Mouse (Mus musculus) layer of hippocampus, postnatal 10 days (tissue): ENCODE measurements around the gene Med22. TPM values are rescaled to one million over a fixed set of nuclear protein-coding genes. Genes with fewer than 3 reads are reported as not detected.
A peak's percentile ranks its signal among the peaks of the same experiment; 100 is the strongest.
"Not testable (repeated sequence)": the region's sequence is repeated elsewhere in the genome, so short reads cannot be mapped to it uniquely, and the experiment has no call there.

Experiments used
- DNase-seq, 2 experiments: peaks; one replicate each; pipeline ENCODE4 v3.0.0; 2021; ENCODE audit warnings: low spot score in 2 of 2
- total RNA-seq, 2 experiments: library from RNA; stranded (reverse); gene quantifications; 2 replicates each; pipeline ENCODE4 v1.2.3; 2021

The Med22 gene
- total RNA-seq, 2 experiments from 2014 or later = 44.5 to 45.9 TPM

DNA sequence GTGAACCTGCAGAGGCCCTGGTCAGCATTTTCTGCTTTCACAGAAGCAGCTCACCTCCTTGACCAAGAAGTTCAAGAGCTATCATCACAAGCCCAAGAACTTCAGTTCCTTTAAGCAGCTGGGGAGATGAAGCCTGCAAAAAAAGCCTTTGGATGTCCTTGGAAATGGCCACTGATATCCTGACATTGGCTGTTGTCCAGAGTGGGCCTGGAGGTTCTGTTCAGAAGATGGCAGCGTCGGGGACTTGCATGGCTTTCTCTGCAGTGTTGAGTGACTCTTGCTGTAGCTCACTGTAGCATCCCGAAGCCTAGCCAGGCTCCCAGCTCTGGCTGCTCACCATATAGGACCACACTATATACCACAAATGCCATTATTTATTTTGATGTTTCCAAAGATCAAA, 9.2 kb upstream of the Med22 start:
- no peak for DNase-seq

DNA sequence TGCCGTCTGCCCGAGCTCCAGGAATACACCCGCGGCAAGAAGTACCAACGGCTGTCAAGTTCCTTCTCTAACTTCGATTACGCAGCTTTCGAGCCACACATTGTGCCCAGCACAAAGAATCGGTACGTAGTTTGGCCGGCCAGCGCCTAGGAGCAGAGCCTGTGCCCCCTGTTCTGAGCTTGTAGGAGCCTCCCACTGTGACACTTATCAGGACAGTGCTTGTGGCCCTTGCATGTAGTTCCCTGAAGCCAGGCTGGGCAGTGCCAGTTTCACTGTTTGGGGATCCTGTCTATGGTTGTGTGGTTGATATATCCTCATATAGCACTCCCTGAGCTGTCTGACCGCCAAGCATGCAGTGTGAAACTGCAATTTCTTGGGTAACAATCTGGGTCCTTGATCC, 6.3 kb upstream of the Med22 start:
- peak in 1 of 2 experiments; percentile 22 for DNase-seq

DNA sequence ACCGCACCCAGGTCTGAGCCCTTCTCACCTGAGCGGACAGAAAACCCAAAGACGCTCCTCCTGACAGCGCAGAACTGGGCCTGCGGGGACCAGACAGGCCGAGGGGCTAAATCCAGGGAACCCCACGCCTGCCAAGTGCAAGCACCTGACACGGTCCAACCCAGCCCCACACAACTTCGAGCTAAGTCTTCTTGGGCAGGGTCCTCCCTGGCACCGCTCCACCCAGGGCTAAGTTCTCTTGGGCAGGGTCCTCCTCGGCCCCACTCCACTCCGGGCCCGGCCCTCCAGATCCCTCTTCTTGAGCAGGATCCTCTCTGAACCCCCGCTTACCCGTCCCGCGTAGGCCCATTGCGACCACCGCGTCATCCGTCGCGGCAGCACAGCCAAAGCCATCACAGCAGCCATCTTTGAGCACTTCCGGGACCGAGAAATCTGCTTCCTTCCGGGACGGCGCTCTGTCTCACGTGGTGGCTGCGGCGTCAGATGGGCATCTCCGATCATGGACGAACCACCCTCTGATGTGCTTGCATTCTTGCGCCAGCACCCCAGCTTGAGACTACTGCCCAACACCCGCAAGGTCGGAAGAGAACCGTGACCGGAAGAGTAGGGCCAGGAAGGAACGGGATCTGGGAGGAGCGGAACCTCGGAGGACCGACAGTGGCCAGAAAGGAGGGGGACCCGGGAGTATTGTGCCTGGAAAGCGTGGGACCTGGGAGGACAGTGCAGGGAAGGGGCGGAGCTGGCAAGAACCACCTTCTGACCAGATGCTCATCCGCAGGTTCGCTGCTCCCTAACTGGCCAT, 5.7 kb upstream of the Med22 start, which contains the start of the genes Surf2 and Surf1:
Gene Surf2, plus strand, starts transcription at position 441 of the 802 bp plus-strand sequence.
Gene Surf1, minus strand, starts transcription at position 604 of the 802 bp plus-strand sequence.
- DNase-seq = peak; percentile 81 to 82

DNA sequence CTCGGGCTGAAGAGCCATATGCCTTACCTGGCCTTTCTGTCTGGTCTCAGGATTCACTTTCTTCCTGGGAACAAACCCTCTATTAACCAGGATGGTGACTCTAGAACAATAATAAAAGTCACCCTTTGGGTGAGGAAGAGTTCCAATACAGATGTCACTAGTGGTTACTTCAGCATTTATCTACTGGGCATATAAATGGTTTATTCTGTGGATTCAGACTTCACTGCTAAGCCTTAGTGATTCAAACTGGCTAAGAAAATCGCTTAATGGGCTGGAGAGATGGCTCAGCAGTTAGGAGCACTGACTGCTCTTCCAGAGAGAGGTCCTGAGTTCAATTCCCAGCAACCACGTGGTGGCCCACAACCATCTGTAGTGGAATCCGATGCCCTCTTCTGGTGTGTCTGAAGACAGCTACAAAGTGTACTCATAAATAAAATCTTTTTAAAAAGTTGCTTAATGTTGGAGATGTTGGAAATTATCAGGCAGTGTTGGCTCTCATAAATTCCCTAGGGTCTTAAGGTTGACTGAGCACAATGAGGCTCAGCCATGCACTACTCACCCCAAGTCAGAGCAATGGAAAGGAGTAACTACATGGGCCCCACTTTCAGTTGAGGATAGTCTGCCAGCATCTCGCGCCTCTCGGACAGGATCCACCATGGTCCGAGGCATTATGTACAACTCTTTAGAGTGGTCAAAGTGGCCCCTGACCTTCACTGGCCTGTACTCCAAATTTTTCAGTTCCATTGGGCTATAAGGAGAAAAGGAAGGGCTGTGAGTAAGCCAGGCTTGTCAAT, 3.9 kb upstream of the Med22 start:
- no peak for DNase-seq

DNA sequence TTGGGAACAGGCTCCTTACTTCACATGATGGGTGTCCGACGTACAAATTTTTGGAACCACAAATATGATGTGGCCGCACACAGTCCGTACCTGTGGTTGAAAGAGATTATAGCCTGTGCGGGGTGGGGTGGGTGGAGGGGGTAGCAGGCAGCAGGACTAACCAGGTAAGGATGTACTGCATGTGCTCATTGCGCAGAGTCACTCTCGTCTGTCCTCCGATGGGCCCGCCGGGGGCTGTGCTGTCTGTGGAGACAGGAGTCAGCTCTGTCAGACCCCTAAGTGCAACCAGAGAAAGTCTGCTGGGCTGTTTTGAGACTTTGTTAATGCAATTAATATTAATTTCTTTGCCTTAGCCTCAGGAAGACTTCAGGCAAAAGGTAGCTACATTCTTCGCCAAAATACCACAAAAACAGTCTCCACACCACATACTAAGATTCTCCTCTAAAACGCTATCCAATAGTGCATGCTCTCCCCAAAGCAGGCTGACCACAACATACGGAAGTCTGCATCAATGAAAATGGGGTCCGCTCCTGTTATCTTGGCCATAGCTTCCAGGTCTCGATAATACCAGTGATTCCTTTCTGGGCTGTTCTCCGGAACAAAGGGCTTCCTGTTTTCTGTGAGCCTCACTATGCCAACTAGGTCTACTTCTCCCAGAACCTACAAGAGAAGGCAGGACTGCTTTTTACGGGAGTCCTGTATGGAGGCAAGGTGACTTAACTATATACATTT, 3.1 kb upstream of the Med22 start:
- no peak for DNase-seq

DNA sequence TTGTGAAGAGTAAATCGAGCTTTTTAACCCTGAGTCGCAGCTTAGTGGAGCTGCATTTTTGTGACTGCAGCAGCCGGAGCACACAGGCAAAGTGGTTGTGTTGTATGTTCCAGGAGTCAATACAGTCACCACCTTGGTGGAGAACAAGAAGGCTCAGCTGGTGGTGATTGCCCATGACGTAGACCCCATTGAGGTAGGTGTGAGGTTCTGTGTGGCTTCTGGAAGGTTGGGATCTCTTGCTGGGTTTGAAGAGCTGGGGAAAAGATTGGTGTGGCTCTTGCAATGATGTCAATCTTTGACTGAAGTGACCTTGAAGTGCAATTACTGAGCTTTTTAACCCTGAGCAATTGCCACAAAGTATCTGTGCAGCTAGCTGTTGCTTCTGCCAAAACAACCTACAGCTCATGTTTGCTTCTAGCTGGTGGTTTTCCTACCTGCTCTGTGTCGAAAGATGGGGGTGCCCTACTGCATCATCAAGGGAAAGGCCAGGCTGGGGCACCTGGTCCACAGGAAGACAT, 1.8 kb upstream of the Med22 start:
- no peak for DNase-seq

DNA sequence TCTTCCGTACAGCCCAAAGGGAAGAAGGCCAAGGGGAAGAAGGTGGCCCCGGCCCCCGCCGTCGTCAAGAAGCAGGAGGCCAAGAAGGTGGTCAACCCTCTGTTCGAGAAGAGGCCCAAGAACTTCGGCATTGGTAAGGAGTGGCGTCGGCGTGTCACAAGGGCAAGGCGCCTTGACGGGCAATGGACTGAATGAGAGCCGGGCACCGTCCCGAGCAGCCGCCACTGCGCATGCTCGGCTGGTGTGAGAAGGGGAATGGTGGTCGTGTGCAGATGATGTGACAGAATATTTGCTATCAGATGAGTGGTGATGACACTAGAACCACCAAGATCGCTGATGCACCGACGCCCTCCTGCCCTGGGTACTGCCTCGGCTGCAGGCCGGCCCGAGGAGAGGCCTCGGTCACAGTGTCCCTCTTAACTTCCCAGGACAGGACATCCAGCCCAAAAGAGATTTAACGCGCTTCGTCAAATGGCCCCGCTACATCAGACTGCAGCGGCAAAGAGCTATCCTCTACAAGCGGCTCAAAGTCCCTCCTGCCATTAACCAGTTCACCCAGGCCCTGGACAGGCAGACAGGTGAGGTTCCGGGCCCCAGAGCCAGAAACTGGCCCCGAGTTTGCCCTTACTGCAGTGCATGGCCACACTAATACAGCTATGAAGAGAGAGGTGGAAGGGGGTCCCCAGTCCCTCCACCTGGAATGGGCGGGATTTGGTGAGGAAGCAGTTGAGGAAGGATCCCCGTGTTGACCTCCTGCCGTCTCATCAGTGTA, 703 bp upstream of the Med22 start:
- peak; percentile 73 to 81 for DNase-seq

DNA sequence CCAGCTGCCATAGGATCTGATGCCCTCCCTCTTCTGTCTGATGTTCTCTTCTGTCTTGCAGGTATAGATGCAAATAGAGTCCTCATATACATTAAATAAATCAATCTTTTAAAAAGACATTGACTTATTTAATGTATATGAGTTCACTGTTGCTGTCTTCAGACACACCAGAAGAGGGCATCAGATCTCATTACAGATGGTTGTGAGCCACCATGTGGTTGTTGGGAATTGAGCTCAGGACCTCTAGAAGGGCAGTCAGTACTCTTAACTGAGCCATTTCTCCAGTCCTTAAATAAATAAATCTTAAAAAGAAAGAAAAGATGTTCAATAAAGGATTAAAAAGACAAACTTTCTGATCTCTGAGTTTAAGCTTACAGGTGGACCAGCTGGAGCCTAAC, 1.1 kb downstream of the Med22 start:
- no peak for DNase-seq

DNA sequence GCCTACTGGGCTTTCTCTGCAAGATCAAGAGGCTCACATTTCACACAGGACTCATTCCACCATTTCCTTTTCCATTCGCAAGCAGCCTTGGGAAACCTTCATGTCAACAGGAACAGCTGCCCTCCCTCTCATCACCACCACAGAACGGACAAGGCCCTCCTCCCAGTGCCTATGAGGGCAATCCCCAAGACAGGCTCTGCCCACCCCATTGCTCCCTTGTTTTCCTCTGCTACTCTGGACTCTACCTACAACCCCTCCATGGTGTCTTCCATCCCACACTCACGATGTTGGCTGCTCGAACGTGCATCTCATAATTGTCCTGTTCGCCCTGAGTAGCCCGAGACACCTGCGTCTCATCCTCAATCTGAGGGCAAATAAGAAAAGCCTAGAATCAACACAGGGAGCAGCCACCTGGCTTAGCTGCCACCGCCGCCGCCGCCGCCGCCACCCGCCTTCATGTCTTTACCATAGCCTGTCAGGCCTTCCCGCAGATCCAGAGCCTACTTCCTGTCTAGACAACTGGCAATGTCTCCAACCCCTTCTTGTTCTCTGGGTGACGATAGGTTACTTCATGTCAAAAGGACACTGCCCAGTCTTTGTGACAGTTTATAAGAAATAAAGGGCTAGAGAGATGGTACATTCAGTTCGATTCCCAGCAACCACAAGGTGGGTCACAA, 1.6 kb downstream of the Med22 start:
- no peak for DNase-seq

DNA sequence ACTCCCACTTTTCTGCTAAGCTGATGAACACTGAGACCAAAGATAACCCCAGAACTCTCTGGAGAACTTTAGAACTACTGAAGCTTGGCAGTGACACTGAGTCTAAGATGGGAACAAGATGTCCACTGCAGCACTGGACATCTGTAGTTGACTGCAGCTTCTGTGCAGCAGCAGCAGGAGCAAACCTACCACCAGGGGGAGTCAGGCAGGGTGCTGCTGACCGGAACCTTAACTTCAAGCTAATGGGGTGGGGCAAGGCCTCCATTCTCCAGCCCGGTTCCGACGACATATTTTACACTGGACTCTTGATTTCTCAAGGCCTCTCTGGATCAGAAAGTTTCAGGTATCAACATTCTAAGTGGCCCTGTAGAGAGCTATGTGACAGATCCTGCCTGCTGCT, 3.4 kb downstream of the Med22 start:
- no peak for DNase-seq

DNA sequence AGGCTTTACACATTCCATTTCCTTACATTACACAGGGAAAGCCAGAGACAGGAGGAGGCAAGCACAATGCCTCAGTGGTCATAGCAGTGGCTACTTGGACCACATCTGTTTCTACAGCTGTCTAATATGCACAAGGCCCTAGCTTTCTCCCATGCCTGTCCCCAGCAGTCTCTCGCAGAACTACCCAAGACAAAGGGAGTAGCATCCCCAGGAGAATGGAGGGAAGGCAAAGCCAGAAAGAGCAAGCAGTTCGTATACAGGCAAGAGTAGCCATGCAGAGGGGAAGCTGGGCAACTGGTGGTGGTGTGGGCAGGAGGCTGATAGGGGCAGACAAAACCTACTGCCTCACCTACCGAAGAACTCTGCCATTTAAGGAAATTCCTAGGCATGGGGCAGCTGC, 4.0 kb downstream of the Med22 start:
- DNase-seq = no peak

DNA sequence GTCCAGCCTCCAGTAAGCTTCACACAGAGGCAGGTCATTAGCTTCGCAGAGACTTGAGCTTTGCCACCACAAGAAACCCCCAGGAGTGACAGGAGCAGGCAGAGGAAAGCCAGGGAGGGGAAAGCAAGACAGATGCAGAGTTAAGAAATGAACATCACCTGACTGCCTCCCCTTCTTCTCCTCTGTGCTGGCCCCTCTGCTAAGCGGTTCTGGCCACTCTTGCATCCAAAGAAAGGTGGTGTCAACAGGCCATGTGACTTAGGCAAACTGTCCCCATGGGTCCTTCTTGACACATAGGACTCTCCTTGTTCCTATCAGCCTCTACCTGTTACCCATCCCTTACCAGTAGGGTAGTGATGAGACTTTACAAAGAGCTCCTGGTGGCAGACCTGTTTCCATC, 4.5 kb downstream of the Med22 start:
- DNase-seq = no peak

DNA sequence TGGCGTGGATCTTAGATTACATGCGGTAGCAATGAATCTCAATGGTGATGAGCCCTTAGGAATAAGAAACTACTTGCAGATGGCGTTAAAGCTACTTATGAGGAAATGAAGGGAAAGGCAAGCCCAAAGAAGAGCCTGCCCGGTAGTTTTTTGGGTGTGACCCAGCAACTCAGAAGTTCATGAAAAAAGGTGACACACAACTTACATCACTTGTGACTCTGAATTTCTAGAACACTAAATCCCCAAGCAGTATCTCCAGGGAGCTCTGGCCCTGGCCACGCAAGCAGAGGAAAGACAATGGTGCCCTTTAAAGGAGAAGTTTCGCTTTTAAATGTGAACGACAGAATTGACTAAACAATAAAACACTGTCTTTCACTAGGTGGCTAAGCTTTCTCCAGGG, 7.2 kb downstream of the Med22 start:
- no peak for DNase-seq

DNA sequence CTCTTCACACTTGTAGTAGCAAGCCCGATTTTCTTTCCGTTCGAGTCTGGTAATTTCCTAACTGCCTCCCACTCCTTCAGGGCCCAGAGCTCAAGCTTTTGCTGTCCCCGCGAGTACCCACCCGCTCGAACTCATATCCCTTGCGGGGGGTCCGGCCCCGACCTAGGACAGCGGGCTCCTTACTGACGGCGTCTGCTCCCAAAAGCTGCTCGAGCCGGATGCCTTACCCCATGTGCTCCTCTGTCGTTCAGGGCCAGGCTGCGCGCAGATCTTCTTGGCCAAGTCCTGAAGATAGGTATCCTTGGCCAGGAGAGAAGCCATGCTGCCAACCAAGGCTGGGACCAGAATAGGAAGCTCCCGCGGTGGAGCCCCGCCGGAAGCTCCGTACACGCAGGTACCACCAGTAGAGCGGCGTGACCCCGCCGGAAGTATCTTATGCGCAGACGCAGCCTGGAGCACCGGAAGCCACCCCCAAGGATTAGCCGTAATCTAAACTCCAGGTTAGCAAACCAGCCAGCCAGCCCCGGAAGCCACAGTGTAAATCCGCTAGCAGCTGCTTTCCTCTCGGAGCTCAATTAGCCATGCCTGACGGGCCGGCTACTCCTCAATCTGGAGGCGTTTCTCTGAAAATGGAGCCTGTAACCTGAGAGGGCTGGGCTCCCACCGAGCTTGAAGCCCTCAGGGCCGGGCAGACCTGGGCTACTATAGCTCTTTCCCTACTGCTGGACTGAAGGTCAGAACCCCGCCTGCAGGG, 7.8 kb downstream of the Med22 start, which contains the start of gene Surf6:
Gene Surf6, minus strand, starts transcription at position 413 of the 754 bp plus-strand sequence.
- DNase-seq = peak; percentile 88 to 90

DNA sequence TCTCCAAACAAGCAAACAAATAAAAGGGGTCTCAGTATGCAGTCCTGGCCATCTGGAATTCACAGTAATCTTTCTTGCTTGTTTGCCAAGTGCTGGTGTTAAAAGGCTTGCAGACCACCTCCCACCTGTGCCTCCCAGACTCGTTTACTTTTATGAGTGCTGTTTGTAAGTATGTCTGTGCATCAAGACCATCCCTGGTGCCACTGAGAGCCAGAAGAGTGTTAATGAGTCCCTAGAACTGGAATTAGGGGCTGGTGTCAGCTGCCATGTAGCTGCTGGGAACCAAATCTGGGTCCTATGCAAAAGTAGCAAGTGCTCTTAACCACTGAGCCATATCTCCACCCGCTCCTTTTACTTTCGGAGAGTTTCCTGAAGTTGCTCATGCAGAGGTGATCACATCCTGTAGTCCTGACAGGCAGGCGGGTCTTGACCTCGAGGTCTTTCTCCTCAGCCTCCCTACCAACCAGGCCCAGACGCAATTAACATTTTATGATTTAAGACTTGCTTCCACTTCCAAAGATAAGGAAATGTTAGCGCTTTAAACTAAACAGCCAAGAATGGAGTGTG, 8.6 kb downstream of the Med22 start:
- DNase-seq = no peak

DNA sequence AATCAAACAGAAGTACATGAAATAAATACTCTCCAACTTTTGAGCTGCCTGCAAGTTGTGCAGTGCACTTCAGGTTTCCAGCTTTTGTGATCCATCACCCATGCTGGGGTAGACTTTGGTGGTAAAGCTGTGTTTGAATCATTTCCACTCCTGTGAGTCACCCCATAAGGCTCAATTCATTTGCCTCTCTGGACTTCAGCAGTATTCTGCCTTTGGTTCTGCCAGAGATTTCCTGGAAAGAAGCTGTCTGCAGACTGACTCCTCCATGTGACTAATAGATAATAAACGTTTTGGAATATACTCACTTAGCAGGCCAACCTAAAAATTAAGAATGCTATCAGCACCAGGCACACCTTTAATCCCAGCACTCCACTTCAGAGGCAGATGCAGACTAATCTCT, 9.7 kb downstream of the Med22 start:
- no peak for DNase-seq

DNA sequence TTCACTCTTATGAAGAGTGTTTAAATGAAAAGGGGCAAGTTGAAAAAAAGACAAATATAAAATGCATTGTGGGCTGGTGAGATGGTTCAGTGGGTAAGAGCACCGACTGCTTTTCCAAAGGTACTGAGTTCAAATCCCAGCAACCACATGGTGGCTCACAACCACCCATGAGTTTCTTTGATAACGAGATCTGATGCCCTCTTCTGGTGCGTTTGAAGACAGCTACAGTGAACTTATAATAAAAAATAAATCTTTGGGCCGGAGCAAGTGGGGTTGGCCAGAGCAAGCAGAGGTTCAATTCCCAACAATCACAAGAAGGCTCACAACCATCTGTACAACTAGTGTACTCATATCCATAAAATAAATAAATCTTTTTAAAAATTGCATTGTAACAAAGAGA, 14.6 kb downstream of the Med22 start:
- no peak for DNase-seq

DNA sequence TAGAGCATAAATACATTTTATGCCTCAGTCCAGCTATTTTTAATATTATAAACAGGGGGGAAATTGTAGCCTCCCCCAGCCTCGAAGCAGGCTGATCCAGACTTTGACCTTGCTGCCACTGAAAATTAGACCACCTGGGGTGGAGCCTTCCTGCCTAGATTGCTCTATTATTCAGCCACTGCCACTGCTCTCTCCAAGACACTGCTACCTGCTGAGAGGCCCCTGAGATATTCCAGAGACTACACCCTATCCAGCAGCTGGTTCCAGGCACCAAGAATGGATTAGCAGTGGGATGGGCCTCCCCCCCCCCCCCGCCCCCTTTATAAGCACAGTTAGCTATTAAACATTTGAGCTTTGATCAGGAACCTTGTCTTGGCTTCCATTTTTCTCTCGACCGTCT, 24.3 kb downstream of the Med22 start:
- DNase-seq = not testable (repeated sequence)

DNA sequence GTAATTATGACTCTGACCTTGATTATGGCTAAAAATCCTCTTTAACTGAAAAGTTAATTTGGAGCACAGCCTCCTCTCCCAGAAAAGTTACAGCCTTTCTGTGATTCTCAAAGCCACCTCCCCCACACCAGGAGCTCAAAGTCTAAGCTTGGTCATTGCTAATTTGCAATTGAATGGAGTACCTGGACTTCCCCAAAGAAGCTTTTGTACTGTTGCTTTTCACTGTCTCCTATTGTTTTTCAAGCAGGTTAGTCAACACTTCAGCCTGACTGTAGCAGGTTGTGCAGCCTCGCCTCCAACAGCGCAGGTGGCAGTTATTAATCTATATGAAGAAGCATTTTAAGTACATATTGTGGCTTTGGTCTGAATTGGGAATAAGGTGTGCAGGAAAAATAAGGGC, 24.9 kb downstream of the Med22 start:
- DNase-seq = not testable (repeated sequence)
